Mouse (Mus musculus): Measurements from ENCODE around the gene Mtor. TPM values are rescaled to one million over a fixed set of nuclear protein-coding genes. Genes with fewer than 3 reads are reported as not detected.

Gene Mtor
- polyA plus RNA-seq (2017; shearing (Covaris generic)), result 10 to 100 TPM; 21.0 to 21.2 TPM

DNA sequence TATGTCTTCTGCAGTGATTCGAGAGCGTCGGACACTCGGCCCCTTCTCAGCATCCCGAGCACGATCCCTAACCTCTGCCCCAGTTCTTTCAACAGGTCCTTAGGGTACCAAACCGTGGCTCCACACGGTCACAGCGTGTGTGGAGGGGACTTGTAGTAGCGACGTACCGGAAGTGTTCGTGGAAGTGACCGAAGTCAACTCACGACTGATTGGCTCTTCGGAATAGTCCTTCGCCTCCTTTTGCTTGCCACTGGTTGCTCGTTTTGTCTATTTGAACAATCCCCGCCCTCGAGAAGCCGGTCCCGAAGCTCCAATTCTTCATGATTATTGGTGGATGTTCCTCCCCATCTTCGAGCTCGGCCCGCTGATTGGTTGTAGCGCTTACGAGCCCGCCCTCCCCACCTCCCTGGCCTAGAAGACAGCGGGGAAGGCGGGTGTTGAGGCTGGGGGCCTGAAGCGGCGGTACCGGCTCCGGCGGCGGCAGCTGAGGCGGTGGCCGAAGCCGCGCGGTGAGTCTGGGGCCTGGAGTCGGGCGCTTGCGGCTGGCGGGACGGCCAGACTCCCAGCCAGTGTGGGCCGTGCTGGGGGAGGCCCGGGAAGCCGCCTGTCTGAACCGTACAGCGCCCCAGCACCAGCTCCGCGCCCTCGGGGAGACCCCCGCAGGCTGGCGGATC, at the start of gene Mtor:
TSS of gene Mtor (plus strand) at position 433 of the 674 bp plus-strand sequence.

DNA sequence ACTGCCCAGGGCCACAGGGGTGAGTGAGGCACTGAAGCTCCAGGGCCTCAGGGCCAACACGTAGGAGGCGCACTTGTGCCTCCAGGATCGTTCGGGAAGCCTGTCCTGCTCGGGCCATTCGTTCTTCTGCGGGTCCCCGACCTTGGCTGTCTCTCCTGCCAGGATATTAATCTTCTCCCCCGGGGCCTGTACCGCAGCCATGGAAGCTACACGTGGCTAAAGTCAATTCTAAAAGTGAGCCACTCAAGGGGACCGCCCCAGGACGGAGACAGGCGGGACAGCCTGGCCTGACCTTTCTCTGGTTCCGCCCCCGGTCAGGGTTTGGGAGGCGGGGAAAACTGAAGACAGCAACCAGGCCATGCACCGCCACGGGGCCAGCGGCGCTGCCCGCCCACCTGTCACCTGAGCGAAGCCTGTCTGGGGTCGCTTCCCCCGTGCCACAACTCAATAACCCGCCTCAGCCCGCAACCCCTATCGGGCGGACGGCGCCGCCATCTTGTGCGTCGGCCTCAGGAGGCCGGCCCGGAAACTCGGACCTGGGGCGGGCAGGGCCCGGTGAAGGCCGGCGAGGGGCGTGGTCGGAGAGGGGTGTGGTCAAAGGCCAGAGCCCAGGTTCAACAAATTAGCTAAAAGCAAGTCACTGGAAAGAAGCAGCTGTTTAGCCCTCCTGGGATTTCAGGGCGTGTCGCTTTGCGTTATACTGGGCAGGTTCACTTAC, 4.0 kb upstream of the Mtor start, which contains the start of gene Ubiad1:
TSS of gene Ubiad1 (minus strand) at position 522 of the 718 bp plus-strand sequence.

DNA sequence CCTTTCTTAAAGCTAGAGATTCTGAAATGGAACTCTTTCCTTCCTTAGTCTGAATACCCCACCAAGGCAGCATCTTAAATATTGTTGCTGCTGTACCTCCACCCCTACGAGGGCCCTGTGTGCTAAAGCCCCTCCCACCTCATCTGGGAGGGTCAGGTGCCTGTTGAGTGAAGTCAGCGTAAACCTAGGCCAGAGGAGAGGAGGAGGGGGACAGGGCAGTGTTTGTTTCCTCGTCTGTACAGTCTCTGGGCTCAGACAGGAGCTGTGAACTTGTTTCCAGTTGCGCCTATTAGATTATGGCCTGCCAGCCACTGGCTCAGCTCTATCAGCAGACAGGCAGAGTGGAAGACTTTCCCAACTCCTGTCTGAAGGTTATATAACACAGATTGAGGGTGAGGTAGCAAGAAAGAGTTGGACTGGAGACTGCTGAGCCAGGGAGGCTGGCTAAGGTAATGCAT, 52.0 kb downstream of the Mtor start, which contains the start of gene Angptl7:
TSS of gene Angptl7 (minus strand) at position 51 of the 458 bp plus-strand sequence.

DNA sequence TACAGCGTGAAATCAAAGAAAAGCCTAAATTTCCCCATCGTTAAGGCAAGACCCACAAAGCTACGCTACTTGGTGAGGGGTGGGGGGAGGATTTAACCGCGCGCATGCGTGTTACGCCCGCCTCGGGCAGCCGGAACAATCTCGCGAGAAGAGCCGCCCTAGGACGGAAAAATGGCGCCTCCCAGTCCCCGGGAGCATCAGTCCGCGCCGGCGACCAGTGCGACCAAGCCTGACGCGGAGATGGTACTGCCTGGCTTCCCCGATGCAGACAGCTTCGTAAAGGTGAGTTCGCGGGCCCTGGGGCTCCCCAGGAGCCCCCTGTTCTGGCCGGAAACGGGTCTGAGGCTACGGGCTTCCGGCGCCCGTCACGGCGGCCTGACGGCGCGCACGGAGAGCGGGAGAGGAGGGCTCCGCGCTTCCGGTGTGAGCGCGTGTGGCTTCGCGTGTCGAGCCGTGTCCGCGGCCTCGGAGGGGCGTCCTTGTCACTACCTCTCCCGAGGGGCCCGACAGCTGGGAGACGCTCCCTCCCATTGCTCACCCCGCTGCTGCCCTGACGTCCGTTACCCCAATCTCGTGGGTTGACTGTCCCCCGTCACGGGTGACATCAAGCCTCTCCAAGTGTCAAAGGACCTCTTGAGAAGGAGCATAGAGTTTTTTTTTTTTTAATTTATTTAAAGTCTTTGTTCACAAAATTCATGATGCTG, 110.0 kb downstream of the Mtor start, which contains the start of gene Exosc10:
TSS of gene Exosc10 (plus strand) at position 133 of the 704 bp plus-strand sequence.

DNA sequence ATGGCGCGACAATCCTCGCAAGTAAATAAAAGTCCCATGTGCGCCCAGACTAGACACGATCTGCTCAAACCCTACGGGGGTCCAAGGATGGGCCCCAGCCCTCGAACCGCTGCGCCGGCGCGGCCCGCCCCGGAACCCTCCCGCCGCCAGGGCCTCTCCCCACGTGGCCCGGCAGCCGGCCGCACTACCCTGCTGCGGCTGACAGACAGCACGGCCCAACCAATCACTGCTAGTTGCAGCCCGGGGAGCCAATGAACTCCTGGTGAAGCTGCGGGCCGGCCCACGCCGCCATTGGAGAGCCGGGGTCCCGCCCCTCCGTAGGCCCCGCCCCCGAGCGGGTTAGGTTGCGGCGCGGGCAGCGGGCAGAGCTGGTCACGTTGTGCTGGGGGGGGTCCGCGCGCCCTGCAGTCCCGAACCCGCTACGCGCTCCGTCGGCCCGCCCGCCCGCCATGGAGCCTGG, 142.8 kb downstream of the Mtor start, which contains the start of gene Srm:
TSS of gene Srm (plus strand) at position 333 of the 460 bp plus-strand sequence.

DNA sequence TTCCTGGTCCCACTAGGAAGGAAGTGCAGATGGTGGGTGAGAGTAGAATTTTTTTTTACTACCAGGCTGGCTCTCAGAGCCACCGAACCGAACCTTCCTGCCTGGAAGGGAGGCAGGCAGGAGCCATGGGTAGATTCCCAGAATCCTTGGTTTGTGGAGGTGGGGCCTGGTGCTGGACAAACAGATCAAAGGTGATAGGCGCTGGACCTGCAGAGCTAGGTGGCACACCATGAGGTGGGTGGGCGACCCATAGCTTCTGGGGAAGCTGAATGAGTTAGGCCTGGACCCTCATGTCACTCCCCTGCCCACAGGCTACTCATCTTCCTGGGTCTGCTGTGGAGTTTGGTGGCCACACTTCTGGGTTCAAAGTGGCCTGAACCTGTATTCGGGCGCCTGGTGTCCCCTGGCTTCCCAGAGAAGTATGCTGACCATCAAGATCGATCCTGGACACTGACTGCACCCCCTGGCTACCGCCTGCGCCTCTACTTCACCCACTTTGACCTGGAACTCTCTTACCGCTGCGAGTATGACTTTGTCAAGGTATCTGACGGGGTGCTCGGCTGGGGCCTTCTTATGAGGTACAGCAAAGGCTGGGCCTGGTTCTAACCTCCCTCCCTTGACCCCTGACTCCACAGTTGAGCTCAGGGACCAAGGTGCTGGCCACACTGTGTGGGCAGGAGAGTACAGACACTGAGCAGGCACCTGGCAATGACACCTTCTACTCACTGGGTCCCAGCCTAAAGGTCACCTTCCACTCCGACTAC, 154.1 kb downstream of the Mtor start, which contains the start of gene Masp2:
TSS of gene Masp2 (plus strand) at position 198 of the 764 bp plus-strand sequence.

Other genes with a start within 250 kb of the Mtor start
- not detected for gene Disp3, start 160.6 kb upstream of the Mtor start, polyA plus RNA-seq (2017; shearing (Covaris generic))
- gene Ubiad1, start 3.8 kb upstream of the Mtor start, polyA plus RNA-seq (2017; shearing (Covaris generic)), result 10 to 100 TPM in 1 of 2 experiments, 1 to 10 TPM in 1; 9.9 to 16.0 TPM
- gene Angptl7, start 51.8 kb downstream of the Mtor start, polyA plus RNA-seq (2017; shearing (Covaris generic)), result under 1 TPM in 1 of 2 experiments, not detected in 1; 0.55 TPM
- 10 to 100 TPM; 93.0 to 96.6 TPM for gene Exosc10, start 109.8 kb downstream of the Mtor start, polyA plus RNA-seq (2017; shearing (Covaris generic))
- 10 to 100 TPM; 51.4 to 97.6 TPM for gene Srm, start 142.9 kb downstream of the Mtor start, polyA plus RNA-seq (2017; shearing (Covaris generic))
- gene Masp2, start 153.9 kb downstream of the Mtor start, polyA plus RNA-seq (2017; shearing (Covaris generic)), result under 1 TPM in 1 of 2 experiments, not detected in 1; 0.07 TPM
- gene Tardbp, start 178.4 kb downstream of the Mtor start, polyA plus RNA-seq (2017; shearing (Covaris generic)), result 100 to 1,000 TPM; 178 to 198 TPM
- gene Gm572, start 194.7 kb downstream of the Mtor start, polyA plus RNA-seq (2017; shearing (Covaris generic)), result not detected

Measured in activated CD4-positive, CD25-positive, alpha-beta regulatory T cell (primary cell).